Mouse (Mus musculus): ENCODE measurements around the gene Rcl1.

The Rcl1 gene

GRCm38 (mm10) chr19:29155552-29155951, 54.4 kb downstream of the Rcl1 start:
- DNase-seq = no peak

DNA sequence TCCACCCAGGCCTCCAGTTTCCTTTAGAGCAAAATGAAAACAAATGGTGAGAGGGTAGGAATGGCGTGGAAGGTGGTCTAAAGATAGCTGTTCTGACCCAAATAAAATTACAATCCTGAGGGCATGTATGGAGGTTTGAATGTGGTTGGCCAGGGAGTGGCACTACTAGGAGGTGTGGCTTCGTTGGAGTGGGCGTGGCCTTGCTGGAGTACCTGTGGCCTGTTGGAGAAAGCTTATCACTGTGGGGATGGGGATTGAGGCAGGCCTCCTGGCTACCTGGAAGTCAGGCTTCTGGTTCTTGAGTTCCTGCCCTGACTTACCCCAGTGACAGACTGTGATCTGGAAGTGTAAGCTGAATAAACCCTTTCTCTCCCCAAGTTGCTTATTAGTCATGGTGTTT, 55.2 kb downstream of the Rcl1 start:
- DNase-seq = no peak

DNA sequence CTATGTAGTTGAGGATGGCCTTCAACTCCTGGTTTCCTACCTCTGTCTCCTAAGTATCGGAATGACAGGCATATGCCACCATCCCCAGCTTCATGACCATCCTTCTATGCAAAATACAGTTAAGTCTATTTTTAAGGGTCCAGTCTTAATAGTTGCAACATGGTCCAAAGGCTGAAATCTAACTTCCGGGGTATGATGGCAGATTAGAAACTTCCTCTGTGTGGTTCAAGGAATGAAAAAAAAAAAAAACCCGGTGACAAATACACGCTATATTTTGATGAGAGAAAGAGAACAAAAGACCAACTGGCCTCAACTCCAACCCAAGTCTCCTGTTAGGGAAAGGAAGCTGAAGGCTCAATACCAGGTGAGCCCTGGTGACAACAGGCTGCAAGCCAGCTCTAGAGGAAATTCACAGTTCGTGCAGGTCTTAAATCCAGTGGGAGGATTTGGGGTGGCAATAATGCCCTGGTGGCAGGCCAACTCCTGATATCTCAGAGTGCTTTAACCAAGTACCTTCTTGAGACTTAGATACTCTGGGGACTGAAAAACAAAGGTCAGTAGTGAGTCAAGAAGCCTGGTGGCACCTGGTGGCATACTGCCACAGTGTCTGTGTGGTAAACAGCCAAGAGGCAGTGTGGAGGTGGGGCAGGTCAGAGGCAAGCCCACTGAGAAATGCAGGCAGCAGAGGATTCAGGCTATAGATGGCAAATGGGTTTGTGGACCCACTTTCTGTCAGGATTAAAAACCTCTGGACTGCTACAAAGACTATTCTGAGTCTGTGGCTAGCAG, 56.7 kb downstream of the Rcl1 start:
- no peak for DNase-seq

DNA sequence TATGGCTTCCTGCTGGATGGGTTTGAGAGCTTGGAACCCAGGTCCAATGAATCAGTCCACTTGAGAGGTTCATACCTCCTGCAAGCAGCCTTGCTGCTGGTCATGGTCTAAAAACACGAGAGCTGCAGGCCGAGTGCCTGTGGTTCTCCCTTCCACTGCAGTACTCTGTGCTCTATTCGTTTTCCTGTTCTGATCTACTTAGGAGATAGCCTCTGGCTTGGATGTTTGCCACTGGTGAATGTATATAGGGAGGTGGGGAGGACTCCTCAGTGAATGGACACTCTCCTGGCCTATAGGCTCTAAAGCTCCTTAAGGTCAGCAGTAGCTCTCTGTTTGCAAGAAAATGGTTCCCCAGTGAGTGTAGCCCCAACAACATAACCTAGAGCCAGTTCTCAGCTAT, 57.3 kb downstream of the Rcl1 start:
- no peak for DNase-seq

DNA sequence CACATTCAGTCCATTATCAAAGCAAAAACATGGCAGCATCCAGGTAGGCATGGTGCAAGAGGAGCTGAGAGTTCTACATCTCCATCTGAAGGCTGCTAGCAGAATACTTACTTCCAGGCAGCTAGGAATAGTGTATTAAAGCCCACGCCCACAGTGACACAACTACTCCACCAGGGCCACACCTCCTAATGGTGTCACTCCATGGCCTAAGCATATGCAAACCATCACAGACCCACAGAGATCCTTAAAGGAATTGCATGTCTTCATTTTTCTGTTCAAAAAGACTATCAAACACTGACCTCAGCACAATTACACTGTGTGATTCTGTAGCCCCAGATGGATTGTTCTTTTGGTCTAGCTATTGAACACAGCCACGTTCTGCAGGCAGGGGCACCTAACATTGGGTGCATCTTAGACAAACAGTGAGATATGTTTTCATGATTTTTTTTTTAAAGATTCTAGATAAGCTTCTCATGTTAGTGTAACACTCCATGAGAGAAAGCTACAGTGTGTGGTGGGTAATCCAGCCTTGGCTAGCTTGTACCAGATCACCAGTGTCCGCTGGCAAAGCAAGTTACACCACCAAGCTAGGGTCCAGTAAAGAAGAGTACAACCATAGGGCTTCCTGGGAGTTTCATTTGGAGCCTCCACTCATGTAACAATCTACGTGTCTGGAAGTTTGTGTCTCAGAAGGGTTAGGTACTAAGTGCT, 62.8 kb downstream of the Rcl1 start:
- DNase-seq = no peak

- no peak for DNase-seq
Observed at GRCm38 (mm10) chr19:29164528-29165166, 63.5 kb downstream of the Rcl1 start.

DNA sequence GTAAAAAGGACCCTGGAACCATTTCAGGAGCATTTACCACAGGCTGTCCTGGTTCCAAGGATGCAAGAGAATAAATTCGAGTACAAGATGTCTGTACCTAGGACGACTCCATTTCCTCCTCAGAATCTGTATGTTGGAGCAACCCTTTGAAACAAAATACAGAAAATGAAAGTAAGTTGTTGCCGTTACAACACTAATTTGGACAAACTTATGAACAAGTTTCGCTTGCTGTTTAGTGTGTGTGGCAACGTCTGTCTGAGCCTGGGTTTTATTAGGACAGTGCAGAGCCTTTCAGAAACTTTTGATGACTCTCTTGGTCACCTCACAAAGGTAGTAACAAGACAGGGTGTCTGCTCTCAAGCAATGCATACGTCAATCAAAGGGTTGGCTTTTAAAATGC, 66.8 kb downstream of the Rcl1 start:
- no peak for DNase-seq

- DNase-seq = no peak
Observed at GRCm38 (mm10) chr19:29180336-29180735, 79.2 kb downstream of the Rcl1 start.

GRCm38 (mm10) chr19:29182166-29182565, 81.0 kb downstream of the Rcl1 start:
- DNase-seq = no peak

DNA sequence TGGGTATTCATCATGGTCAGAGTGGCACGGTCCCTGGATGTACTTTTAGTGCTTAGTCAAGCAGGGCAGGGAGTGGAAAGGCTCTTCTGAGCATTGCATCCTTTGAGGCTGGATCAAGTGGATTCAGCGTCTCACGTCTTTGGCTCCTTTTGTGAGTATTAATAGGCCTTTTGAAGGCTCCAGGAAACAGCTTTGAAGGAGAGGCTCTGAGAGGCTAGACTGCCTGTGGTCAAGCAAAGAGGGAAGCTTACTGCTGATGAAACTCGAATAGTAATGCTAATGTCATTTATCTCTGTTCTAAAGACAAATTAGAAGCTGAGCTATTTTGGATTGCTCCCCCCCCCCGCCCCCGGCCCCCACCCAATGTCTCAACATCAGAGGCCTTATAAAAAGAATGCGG, 83.9 kb downstream of the Rcl1 start:
- DNase-seq = no peak

DNA sequence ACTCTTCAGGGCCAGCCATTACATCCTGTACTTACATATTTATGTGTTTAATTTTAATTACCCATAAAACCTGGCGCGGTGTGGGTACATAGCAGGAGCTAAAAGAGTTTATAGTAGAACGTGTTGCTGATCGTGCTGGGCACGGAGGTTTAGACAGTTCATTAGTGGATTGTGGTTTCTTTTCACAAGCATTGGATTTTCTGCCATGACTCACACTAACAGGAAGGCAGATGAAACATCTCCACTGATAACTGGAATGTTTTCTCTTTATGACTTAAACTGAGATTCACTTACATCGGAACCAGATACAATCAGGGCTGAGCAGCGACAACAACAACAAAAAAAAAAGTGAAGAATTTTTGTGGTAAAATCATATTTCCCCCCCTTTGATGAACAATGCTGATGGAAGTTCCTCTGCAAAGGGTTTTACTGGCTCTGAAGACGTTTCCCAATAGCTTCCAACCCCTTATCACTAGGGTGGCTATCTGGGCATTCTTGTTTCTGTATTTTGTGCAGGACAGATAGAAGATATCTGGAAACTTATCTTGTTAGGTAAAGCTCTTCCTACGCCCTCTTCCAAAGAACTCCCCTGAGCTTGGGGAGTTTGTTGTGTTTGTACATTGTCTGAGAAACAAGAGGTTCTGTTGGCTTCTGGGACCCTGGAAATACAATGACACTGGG, 84.5 kb downstream of the Rcl1 start:
- no peak for DNase-seq

- DNase-seq = no peak
Observed at GRCm38 (mm10) chr19:29188879-29189278, 87.7 kb downstream of the Rcl1 start.
